Comparison of ENCODE assay signal across 10 mouse cellular contexts in the genomic region with DNA sequence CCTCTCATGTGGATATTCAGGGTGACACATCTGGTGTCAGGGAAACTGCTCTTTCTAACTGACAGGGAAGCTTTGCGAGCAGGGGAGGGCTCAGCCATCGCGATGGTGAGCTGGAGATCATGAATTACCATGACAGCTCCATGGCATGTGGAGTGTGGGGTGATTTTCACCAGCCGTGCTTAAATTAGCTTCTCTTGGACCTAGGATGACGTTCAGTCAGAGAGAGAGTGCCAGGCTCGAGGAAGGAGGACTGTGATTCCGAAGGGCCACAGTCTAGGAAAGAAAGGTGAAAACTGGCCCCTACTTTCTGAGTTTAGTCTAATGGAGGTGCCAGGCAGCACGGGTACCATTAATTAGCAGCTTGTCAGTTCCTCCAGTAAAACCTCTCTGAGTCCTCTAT.
DNase-seq lines count a peak whose midpoint lies in the region; ATAC-seq and TF ChIP-seq lines count a peak whose summit lies in the region.
"Had no signal": no experiment of that assay in that cellular context is flagged by ENCODE, and none has a peak within 500 bp of the region (broad histone marks: within the 10 kb centered on the region; RNA-seq: fewer than 3 reads in every experiment).

No protein-coding gene starts in this region.

- ATAC-seq in forebrain, embryonic 13.5 days = peak; percentile 31
- peak; percentile 47 for ATAC-seq in hindbrain, embryonic 13.5 days (ENCODE audit: low FRiP score)
- peak; percentile 45; the same call in 1 of the 2 replicates for ATAC-seq in midbrain, postnatal 0 days (ENCODE audit: low FRiP score)
- no peak for ATAC-seq in liver, postnatal 0 days

- H3K4me1 ChIP-seq in forebrain, embryonic 13.5 days = peaks cover 66% of the 10 kb centered on the region
- H3K4me1 ChIP-seq in hindbrain, embryonic 13.5 days (replicated peaks) = peaks cover 46% of the 10 kb centered on the region
- H3K4me1 ChIP-seq in midbrain, postnatal 0 days (ENCODE audit: insufficient read depth, low read length) = no peaks in the 10 kb centered on the region; the same call in 1 of the 2 replicates
- H3K4me1 ChIP-seq in liver, postnatal 0 days (ENCODE audit: insufficient read depth) = no peaks in the 10 kb centered on the region
- H3K4me1 ChIP-seq: liver, embryonic 13.5 days had no signal

- 0 out of 2 replicates have a peak overlapping the region, but pooled peaks have one; percentile 12 for H3K9ac ChIP-seq in forebrain, embryonic 13.5 days
- no peak overlapping the region for H3K9ac ChIP-seq in hindbrain, embryonic 13.5 days
- H3K9ac ChIP-seq in midbrain, postnatal 0 days (replicated peaks; ENCODE audit: low read length, poor library complexity, severe bottlenecking) = no peak overlapping the region; the same call in 1 of the 2 replicates
- no peak overlapping the region for H3K9ac ChIP-seq in liver, postnatal 0 days (replicated peaks)
- H3K9ac ChIP-seq: liver, embryonic 13.5 days had no signal

- H3K9me3 ChIP-seq in forebrain, embryonic 13.5 days (replicated peaks) = no peaks in the 10 kb centered on the region
- no peaks in the 10 kb centered on the region for H3K9me3 ChIP-seq in hindbrain, embryonic 13.5 days
- no peaks in the 10 kb centered on the region for H3K9me3 ChIP-seq in midbrain, postnatal 0 days (ENCODE audit: low read length)
- no peaks in the 10 kb centered on the region for H3K9me3 ChIP-seq in liver, postnatal 0 days (ENCODE audit: low read length)
- H3K9me3 ChIP-seq: liver, embryonic 13.5 days had no signal

- DNase-seq in gastrocnemius, adult 2 months = peak; percentile 38
- DNase-seq in gastrocnemius, adult 18-20 months (ENCODE audit: low spot score) = no peak
- DNase-seq in midbrain, postnatal 0 days (ENCODE audit: low spot score) = peak; percentile 48
- no peak for DNase-seq in liver, postnatal 0 days
- DNase-seq in adrenal gland, adult 18-20 months (ENCODE audit: low spot score in 2 of 2) = no peak
- DNase-seq in right cerebral cortex, adult 18-20 months = no peak
- DNase-seq: liver, embryonic 13.5 days; thymus, adult 18-20 months had no signal

- H3K27me3 ChIP-seq in forebrain, embryonic 13.5 days = no peaks in the 10 kb centered on the region
- H3K27me3 ChIP-seq in hindbrain, embryonic 13.5 days = no peaks in the 10 kb centered on the region
- no peaks in the 10 kb centered on the region for H3K27me3 ChIP-seq in midbrain, postnatal 0 days (ENCODE audit: insufficient read depth, low read length)
- H3K27me3 ChIP-seq in liver, postnatal 0 days (ENCODE audit: insufficient read depth, low read length) = no peaks in the 10 kb centered on the region
- H3K27me3 ChIP-seq: liver, embryonic 13.5 days had no signal

- no peak for TF ChIP-seq EP300 in liver, postnatal 0 days (IDR thresholded peaks at IDR 0.05; ENCODE audit: low read depth)

- 22% methylated on average over 8 of the region's 8 CpGs for WGBS in forebrain, embryonic 13.5 days
- 27% methylated on average over 8 of the region's 8 CpGs for WGBS in hindbrain, embryonic 13.5 days
- 27% methylated on average over 8 of the region's 8 CpGs for WGBS in midbrain, postnatal 0 days
- WGBS in liver, postnatal 0 days (ENCODE audit: insufficient replicate concordance) = 59% methylated on average over 8 of the region's 8 CpGs

- peak overlapping the region; percentile 27 for H3K4me2 ChIP-seq in forebrain, embryonic 13.5 days
- H3K4me2 ChIP-seq in hindbrain, embryonic 13.5 days = no peak overlapping the region
- H3K4me2 ChIP-seq in midbrain, postnatal 0 days (ENCODE audit: low read depth, low read length, poor library complexity, severe bottlenecking) = no peak overlapping the region
- H3K4me2 ChIP-seq in liver, postnatal 0 days (ENCODE audit: low read depth, low read length) = no peak overlapping the region
- H3K4me2 ChIP-seq: liver, embryonic 13.5 days had no signal

- intact Hi-C loops in gastrocnemius, adult 2 months (cut with DNase I) = loop anchor here (5.0 to 10.0 kb wide), 2 partner anchors 202 to 420 kb away; no protein-coding TSS in a partner anchor

- no peak for TF ChIP-seq CTCF in gastrocnemius, adult 2 months (IDR thresholded peaks at IDR 0.05)
- no peak for TF ChIP-seq CTCF in midbrain, postnatal 0 days (IDR thresholded peaks at IDR 0.05)
- no peak for TF ChIP-seq CTCF in liver, postnatal 0 days (IDR thresholded peaks at IDR 0.05; ENCODE audit: low read depth)

- H3K36me3 ChIP-seq in forebrain, embryonic 13.5 days (ENCODE audit: poor library complexity, severe bottlenecking) = no peaks in the 10 kb centered on the region
- H3K36me3 ChIP-seq in hindbrain, embryonic 13.5 days = no peaks in the 10 kb centered on the region
- no peaks in the 10 kb centered on the region for H3K36me3 ChIP-seq in midbrain, postnatal 0 days (ENCODE audit: insufficient read depth, low read length)
- H3K36me3 ChIP-seq in liver, postnatal 0 days (replicated peaks; ENCODE audit: insufficient read depth, low read length) = no peaks in the 10 kb centered on the region
- H3K36me3 ChIP-seq: liver, embryonic 13.5 days had no signal

- H3K4me3 ChIP-seq in gastrocnemius, adult 2 months = peak overlapping the region; percentile 28
- no peak overlapping the region for H3K4me3 ChIP-seq in forebrain, embryonic 13.5 days
- no peak overlapping the region for H3K4me3 ChIP-seq in hindbrain, embryonic 13.5 days
- H3K4me3 ChIP-seq in midbrain, postnatal 0 days (ENCODE audit: low read depth, low read length) = no peak overlapping the region
- no peak overlapping the region for H3K4me3 ChIP-seq in liver, postnatal 0 days (ENCODE audit: low read depth, low read length)
- H3K4me3 ChIP-seq: liver, embryonic 13.5 days had no signal

- H3K27ac ChIP-seq in gastrocnemius, adult 2 months = peak overlapping the region; percentile 44
- H3K27ac ChIP-seq in forebrain, embryonic 13.5 days = peak overlapping the region; percentile 45
- no peak overlapping the region for H3K27ac ChIP-seq in hindbrain, embryonic 13.5 days
- H3K27ac ChIP-seq in midbrain, postnatal 0 days (ENCODE audit: low read depth, low read length) = no peak overlapping the region
- H3K27ac ChIP-seq in liver, postnatal 0 days (ENCODE audit: low read depth) = no peak overlapping the region
- H3K27ac ChIP-seq: liver, embryonic 13.5 days had no signal

Comparison
In these comparisons a context has a peak if more than half of its experiments do, and no peak if none do; other contexts are left out.
1. DNase-seq: peak in gastrocnemius, adult 2 months (single experiment) and midbrain, postnatal 0 days (single experiment); none in gastrocnemius, adult 18-20 months (single experiment), liver, postnatal 0 days (single experiment), adrenal gland, adult 18-20 months (0 of 2) and right cerebral cortex, adult 18-20 months (single experiment).
2. H3K27ac ChIP-seq: peak in gastrocnemius, adult 2 months (single experiment) and forebrain, embryonic 13.5 days (single experiment); none in hindbrain, embryonic 13.5 days (single experiment), midbrain, postnatal 0 days (single experiment) and liver, postnatal 0 days (single experiment).